Mouse (Mus musculus) neural tube, embryonic 14.5 days (tissue): ENCODE measurements around the gene Cyth2. TPM values are rescaled to one million over a fixed set of nuclear protein-coding genes. Genes with fewer than 3 reads are reported as not detected.

Experiments
- ATAC-seq: fragments of 200-750 bp; cut with Nextera tagmentation; 2 replicates; pipeline ENCODE4 v1.8.0; 2017; ENCODE audit warnings: low read depth, mild to moderate bottlenecking, moderate TSS enrichment, moderate library complexity
- H3K27ac ChIP-seq: fragments of 300-500 bp; sonication (generic); 2 replicates; pipeline ENCODE4 v1.5.1; 2014; ENCODE audit warnings: low read depth, mild to moderate bottlenecking, control low read depth, low read length, moderate library complexity, mixed read lengths
- H3K27me3 ChIP-seq: fragments of 300-500 bp; sonication (generic); 2 replicates; pipeline ENCODE4 v1.6.1; 2014; ENCODE audit warnings: low read length; ENCODE audit not compliant: control insufficient read depth, insufficient read depth
- H3K36me3 ChIP-seq: fragments of 300-500 bp; sonication (generic); 2 replicates; pipeline ENCODE4 v1.6.1; 2014; ENCODE audit warnings: low read length, mixed read lengths; ENCODE audit not compliant: control insufficient read depth, insufficient read depth
- H3K4me1 ChIP-seq: fragments of 300-500 bp; sonication (generic); 2 replicates; pipeline ENCODE4 v1.6.1; 2014; ENCODE audit warnings: low read length; ENCODE audit not compliant: control insufficient read depth, insufficient read depth
- H3K4me2 ChIP-seq: fragments of 300-500 bp; sonication (generic); 2 replicates; pipeline ENCODE4 v1.6.1; 2014; ENCODE audit warnings: mild to moderate bottlenecking, low read depth, low read length, control low read depth
- H3K4me3 ChIP-seq: fragments of 300-500 bp; sonication (generic); 2 replicates; pipeline ENCODE4 v1.5.1; 2014; ENCODE audit warnings: low read depth, low read length, control low read depth, mixed read lengths
- H3K9ac ChIP-seq: fragments of 300-500 bp; sonication (generic); replicated peaks from 2 replicates; pipeline ENCODE4 v1.6.1; 2014; ENCODE audit warnings: low read depth, mild to moderate bottlenecking, control low read depth, low read length, mixed read lengths
- H3K9me3 ChIP-seq: fragments of 300-500 bp; sonication (generic); 2 replicates; pipeline ENCODE4 v1.6.1; 2016; ENCODE audit warnings: low read length; ENCODE audit not compliant: control insufficient read depth
- WGBS: fragments of 180-500 bp; shearing (Covaris S2); extraction: QIAGEN DNeasy Blood & Tissue Kit; methylation state at CpG from one replicate; pipeline ENCODE4 v1.1.7; 2014; 5-methylcytosine and 5-hydroxymethylcytosine counted together
- polyA plus RNA-seq: library from polyadenylated mRNA; unstranded; fragments of >200 nt; fragmentation: Nextera tagmentation; extraction: Ambion mirVana; gene quantifications from 2 replicates; pipeline ENCODE4 v1.2.1, GENCODE M21; 2014

Gene Cyth2
- polyA plus RNA-seq, 1 experiment from 2014 or later = 223 TPM

GRCm38 (mm10) chr7:45820913-45821312 lies 6.5 kb upstream of the Cyth2 start:
- Histone ChIP-seq H3K9ac (no peak overlapping the region), H3K4me3 (no peak overlapping the region), H3K36me3 (peaks cover 6% of the 10 kb centered on the region; the same call in 1 of the 2 replicates), H3K4me1 (no peaks in the 10 kb centered on the region), H3K4me2 (no peak overlapping the region), H3K27me3 (no peaks in the 10 kb centered on the region), H3K9me3 (no peaks in the 10 kb centered on the region), H3K27ac (no peak overlapping the region)
- no peak for ATAC-seq

GRCm38 (mm10) chr7:45819843-45820242 lies 5.5 kb upstream of the Cyth2 start:
- Histone ChIP-seq H3K9me3 (no peaks in the 10 kb centered on the region), H3K4me1 (peaks cover 7% of the 10 kb centered on the region; the same call in 1 of the 2 replicates), H3K36me3 (peaks cover under 1% of the 10 kb centered on the region; the same call in 1 of the 2 replicates), H3K9ac (no peak overlapping the region), H3K27ac (no peak overlapping the region), H3K4me2 (no peak overlapping the region; the same call in 1 of the 2 replicates), H3K27me3 (no peaks in the 10 kb centered on the region), H3K4me3 (no peak overlapping the region)
- ATAC-seq = no peak
- WGBS = 10% methylated on average over 25 of the region's 25 CpGs

GRCm38 (mm10) chr7:45815984-45816351 lies 1.6 kb upstream of the Cyth2 start:
- Histone ChIP-seq H3K36me3 (peaks cover 19% of the 10 kb centered on the region), H3K9ac (no peak overlapping the region), H3K27ac (no peak overlapping the region), H3K9me3 (no peaks in the 10 kb centered on the region), H3K4me2 (no peak overlapping the region), H3K4me3 (no peak overlapping the region), H3K4me1 (peaks cover 23% of the 10 kb centered on the region), H3K27me3 (no peaks in the 10 kb centered on the region)
- ATAC-seq = no peak
- 75% methylated on average over 2 of the region's 2 CpGs for WGBS

- WGBS = 46% methylated on average over 10 of the region's 10 CpGs
- no peak overlapping the region for H3K9ac ChIP-seq
- no peak for ATAC-seq
These were observed 1.1 kb upstream of the Cyth2 start for GRCm38 (mm10) chr7:45815323-45815983.

GRCm38 (mm10) chr7:45814841-45815240 lies 460 bp upstream of the Cyth2 start:
- Histone ChIP-seq H3K9me3 (no peaks in the 10 kb centered on the region), H3K27me3 (no peaks in the 10 kb centered on the region), H3K36me3 (peaks cover 30% of the 10 kb centered on the region), H3K9ac (0 out of 2 replicates have a peak overlapping the region, but pooled peaks have one; percentile 8), H3K4me3 (peak overlapping the region; percentile 23), H3K27ac (peak overlapping the region; percentile 61), H3K4me1 (peaks cover 23% of the 10 kb centered on the region), H3K4me2 (peak overlapping the region; percentile 59)
- 5% methylated on average over 5 of the region's 5 CpGs for WGBS
- no peak for ATAC-seq

More at GRCm38 (mm10) chr7:45815323-45815983, 1.1 kb upstream of the Cyth2 start:
- H3K27ac ChIP-seq = peak overlapping the region; percentile 61
- H3K4me1 ChIP-seq = peaks cover 23% of the 10 kb centered on the region
- no peaks in the 10 kb centered on the region for H3K9me3 ChIP-seq
- H3K27me3 ChIP-seq = no peaks in the 10 kb centered on the region
- 0 out of 2 replicates have a peak overlapping the region, but pooled peaks have one; percentile 4 for H3K4me3 ChIP-seq
- peaks cover 24% of the 10 kb centered on the region for H3K36me3 ChIP-seq
- H3K4me2 ChIP-seq = peak overlapping the region; percentile 59

- H3K27ac ChIP-seq = no peak overlapping the region
- H3K27me3 ChIP-seq = no peaks in the 10 kb centered on the region
- 89% methylated on average over 8 of the region's 8 CpGs for WGBS
- H3K4me1 ChIP-seq = peaks cover 23% of the 10 kb centered on the region
- H3K36me3 ChIP-seq = peaks cover 49% of the 10 kb centered on the region
- H3K4me2 ChIP-seq = peak overlapping the region; percentile 95
- peak overlapping the region; percentile 99 for H3K9ac ChIP-seq
- no peak for ATAC-seq
- no peaks in the 10 kb centered on the region for H3K9me3 ChIP-seq
- H3K4me3 ChIP-seq = peak overlapping the region; percentile 96
These were observed 1.5 kb downstream of the Cyth2 start for GRCm38 (mm10) chr7:45812921-45813320.

GRCm38 (mm10) chr7:45809276-45810075 lies 4.9 kb downstream of the Cyth2 start:
- H3K4me1 ChIP-seq = peaks cover 13% of the 10 kb centered on the region
- 83% methylated on average over 14 of the region's 14 CpGs for WGBS
- H3K27me3 ChIP-seq = no peaks in the 10 kb centered on the region
- no peak overlapping the region for H3K27ac ChIP-seq
- H3K9ac ChIP-seq = no peak overlapping the region
- H3K4me3 ChIP-seq = no peak overlapping the region
- ATAC-seq = no peak
- H3K4me2 ChIP-seq = no peak overlapping the region
- no peaks in the 10 kb centered on the region for H3K9me3 ChIP-seq
- peaks cover 71% of the 10 kb centered on the region for H3K36me3 ChIP-seq

GRCm38 (mm10) chr7:45808471-45808870 lies 5.9 kb downstream of the Cyth2 start:
- Histone ChIP-seq H3K27ac (no peak overlapping the region), H3K36me3 (peaks cover 79% of the 10 kb centered on the region)

GRCm38 (mm10) chr7:45805941-45806340 lies 8.4 kb downstream of the Cyth2 start:
- Histone ChIP-seq H3K4me1 (no peaks in the 10 kb centered on the region), H3K27me3 (no peaks in the 10 kb centered on the region), H3K27ac (no peak overlapping the region; the same call in 1 of the 2 replicates), H3K36me3 (peaks cover 76% of the 10 kb centered on the region), H3K9ac (no peak overlapping the region), H3K4me3 (no peak overlapping the region), H3K9me3 (no peaks in the 10 kb centered on the region), H3K4me2 (no peak overlapping the region)
- WGBS = 58% methylated on average over 5 of the region's 5 CpGs
- ATAC-seq = no peak

More at GRCm38 (mm10) chr7:45808471-45808870, 5.9 kb downstream of the Cyth2 start:
- H3K27me3 ChIP-seq = no peaks in the 10 kb centered on the region
- peaks cover 13% of the 10 kb centered on the region for H3K4me1 ChIP-seq
- no peak overlapping the region for H3K4me2 ChIP-seq
- 49% methylated on average over 10 of the region's 11 CpGs for WGBS
- ATAC-seq = no peak
- no peak overlapping the region for H3K4me3 ChIP-seq
- no peak overlapping the region for H3K9ac ChIP-seq
- H3K9me3 ChIP-seq = no peaks in the 10 kb centered on the region
